Mouse (Mus musculus): ENCODE results near the gene Slco1a5. TPM values are rescaled to one million over a fixed set of nuclear protein-coding genes. Genes with fewer than 3 reads are reported as not detected.
"Not testable (repeated sequence)": the region's sequence is repeated elsewhere in the genome, so short reads cannot be mapped to it uniquely, and the experiment has no call there.

Gene Slco1a5
- polyA plus RNA-seq (2012; ENCODE audit: insufficient read depth, insufficient read length, missing spikeins): not detected in 2 replicates

GRCm38 (mm10) chr6:142322881-142323280, at the start of gene Slco1a5:
Slco1a5 (minus strand) TSS chr6:142322981.
- H3K4me1 ChIP-seq (ENCODE audit: control insufficient read depth, insufficient read depth, insufficient read length, low read length): no peaks in the 10 kb centered on the region
- no peak within 1 kb of the TSS for H3K4me3 ChIP-seq (ENCODE audit: insufficient read depth, low read depth, low read length)
- no peak within 1 kb of the TSS for H3K27ac ChIP-seq (replicated peaks; ENCODE audit: low read depth, low read length)

- H3K27ac ChIP-seq (replicated peaks; ENCODE audit: low read depth, low read length): no peak overlapping the region
- no peak overlapping the region for H3K4me3 ChIP-seq (ENCODE audit: insufficient read depth, low read depth, low read length)
- H3K4me1 ChIP-seq (ENCODE audit: control insufficient read depth, insufficient read depth, insufficient read length, low read length): no peaks in the 10 kb centered on the region
Measured at GRCm38 (mm10) chr6:142369568-142369967, 46.8 kb upstream of the Slco1a5 start.

GRCm38 (mm10) chr6:142367565-142367964, 44.8 kb upstream of the Slco1a5 start:
- no peak overlapping the region for H3K27ac ChIP-seq (replicated peaks; ENCODE audit: low read depth, low read length)
- H3K4me3 ChIP-seq (ENCODE audit: insufficient read depth, low read depth, low read length): no peak overlapping the region
- no peaks in the 10 kb centered on the region for H3K4me1 ChIP-seq (ENCODE audit: control insufficient read depth, insufficient read depth, insufficient read length, low read length)

- no peaks in the 10 kb centered on the region for H3K4me1 ChIP-seq (ENCODE audit: control insufficient read depth, insufficient read depth, insufficient read length, low read length)
- H3K4me3 ChIP-seq (ENCODE audit: insufficient read depth, low read depth, low read length): no peak overlapping the region
- no peak overlapping the region for H3K27ac ChIP-seq (replicated peaks; ENCODE audit: low read depth, low read length)
Measured at GRCm38 (mm10) chr6:142366473-142367018, 43.8 kb upstream of the Slco1a5 start.

- no peaks in the 10 kb centered on the region for H3K4me1 ChIP-seq (ENCODE audit: control insufficient read depth, insufficient read depth, insufficient read length, low read length)
- H3K4me3 ChIP-seq (ENCODE audit: insufficient read depth, low read depth, low read length): no peak overlapping the region
- no peak overlapping the region for H3K27ac ChIP-seq (replicated peaks; ENCODE audit: low read depth, low read length)
Measured at GRCm38 (mm10) chr6:142365742-142366472, 43.1 kb upstream of the Slco1a5 start.

GRCm38 (mm10) chr6:142363019-142363576, 40.3 kb upstream of the Slco1a5 start:
- Histone ChIP-seq H3K4me1 (ENCODE audit: control insufficient read depth, insufficient read depth, insufficient read length, low read length) (no peaks in the 10 kb centered on the region), H3K4me3 (ENCODE audit: insufficient read depth, low read depth, low read length) (no peak overlapping the region), H3K27ac (replicated peaks; ENCODE audit: low read depth, low read length) (no peak overlapping the region)

- Histone ChIP-seq H3K4me3 (ENCODE audit: insufficient read depth, low read depth, low read length) (no peak overlapping the region), H3K27ac (replicated peaks; ENCODE audit: low read depth, low read length) (no peak overlapping the region), H3K4me1 (ENCODE audit: control insufficient read depth, insufficient read depth, insufficient read length, low read length) (no peaks in the 10 kb centered on the region)
Measured at GRCm38 (mm10) chr6:142362036-142362435, 39.3 kb upstream of the Slco1a5 start.

GRCm38 (mm10) chr6:142357106-142357505, 34.3 kb upstream of the Slco1a5 start:
- no peak overlapping the region for H3K4me3 ChIP-seq (ENCODE audit: insufficient read depth, low read depth, low read length)
- H3K27ac ChIP-seq (replicated peaks; ENCODE audit: low read depth, low read length): no peak overlapping the region
- no peaks in the 10 kb centered on the region for H3K4me1 ChIP-seq (ENCODE audit: control insufficient read depth, insufficient read depth, insufficient read length, low read length)

GRCm38 (mm10) chr6:142352099-142352498, 29.3 kb upstream of the Slco1a5 start:
- not testable (repeated sequence) for H3K27ac ChIP-seq (replicated peaks; ENCODE audit: low read depth, low read length); H3K4me1 ChIP-seq (ENCODE audit: control insufficient read depth, insufficient read depth, insufficient read length, low read length); H3K4me3 ChIP-seq (ENCODE audit: insufficient read depth, low read depth, low read length)

- Histone ChIP-seq H3K4me1 (ENCODE audit: control insufficient read depth, insufficient read depth, insufficient read length, low read length) (0 out of 2 replicates have a peak, but pooled peaks cover 2% of the 10 kb centered on the region), H3K27ac (replicated peaks; ENCODE audit: low read depth, low read length) (no peak overlapping the region), H3K4me3 (ENCODE audit: insufficient read depth, low read depth, low read length) (no peak overlapping the region)
Measured at GRCm38 (mm10) chr6:142347431-142348385, 24.9 kb upstream of the Slco1a5 start.

GRCm38 (mm10) chr6:142346181-142347110, 23.7 kb upstream of the Slco1a5 start:
- H3K4me1 ChIP-seq (ENCODE audit: control insufficient read depth, insufficient read depth, insufficient read length, low read length): 0 out of 2 replicates have a peak, but pooled peaks cover 2% of the 10 kb centered on the region
- no peak overlapping the region for H3K27ac ChIP-seq (replicated peaks; ENCODE audit: low read depth, low read length)
- H3K4me3 ChIP-seq (ENCODE audit: insufficient read depth, low read depth, low read length): peak overlapping the region; percentile 95; the same call in 1 of the 2 replicates

GRCm38 (mm10) chr6:142345440-142346038, 22.8 kb upstream of the Slco1a5 start, which contains the start of gene Pyroxd1:
Pyroxd1 (plus strand) TSS chr6:142345654.
- H3K4me3 ChIP-seq (ENCODE audit: insufficient read depth, low read depth, low read length): peak within 1 kb of the TSS; percentile 95
- peak within 1 kb of the TSS; percentile 87 for H3K27ac ChIP-seq (replicated peaks; ENCODE audit: low read depth, low read length)
- H3K4me1 ChIP-seq (ENCODE audit: control insufficient read depth, insufficient read depth, insufficient read length, low read length): 0 out of 2 replicates have a peak, but pooled peaks cover 2% of the 10 kb centered on the region

- 0 out of 2 replicates have a peak, but pooled peaks cover 2% of the 10 kb centered on the region for H3K4me1 ChIP-seq (ENCODE audit: control insufficient read depth, insufficient read depth, insufficient read length, low read length)
Measured at GRCm38 (mm10) chr6:142343561-142343960, 20.8 kb upstream of the Slco1a5 start.

More at GRCm38 (mm10) chr6:142343561-142343960, 20.8 kb upstream of the Slco1a5 start:
- H3K27ac ChIP-seq (replicated peaks; ENCODE audit: low read depth, low read length): no peak overlapping the region
- H3K4me3 ChIP-seq (ENCODE audit: insufficient read depth, low read depth, low read length): no peak overlapping the region
